Mouse (Mus musculus): ENCODE data around the gene Pspn.

DNA sequence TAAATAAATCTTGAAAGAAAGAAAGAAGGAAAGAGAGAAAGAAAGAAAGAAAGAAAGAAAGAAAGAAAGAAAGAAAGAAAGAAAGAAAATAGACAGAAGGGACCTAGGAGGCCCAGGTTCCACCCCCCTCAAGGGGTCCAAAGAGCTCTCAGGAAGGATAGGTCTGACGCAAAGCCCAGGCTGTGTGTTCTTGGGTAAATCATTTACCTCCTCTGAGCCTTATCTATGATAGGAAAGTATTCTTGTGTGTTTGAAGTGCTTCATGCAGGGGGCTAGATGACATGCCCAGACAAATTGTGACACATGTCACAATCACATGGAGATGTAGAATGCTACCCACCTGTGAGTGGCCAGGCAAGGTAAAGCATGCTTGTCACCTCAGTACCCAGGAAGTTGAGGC lies 47.2 kb downstream of the Pspn start:
- TF ChIP-seq CTCF (IDR thresholded peaks at IDR 0.05; ENCODE audit: low read depth, low read length) (no peak), POLR2AphosphoS5 (IDR thresholded peaks at IDR 0.05; ENCODE audit: insufficient replicate concordance, low read depth, low read length) (no peak), GATA1 (IDR thresholded peaks at IDR 0.05; ENCODE audit: borderline replicate concordance, low read length) (no peak)

Measured in G1E (cell line).